Mouse (Mus musculus): ENCODE data around the gene Sf1.

Sf1 gene

DNA sequence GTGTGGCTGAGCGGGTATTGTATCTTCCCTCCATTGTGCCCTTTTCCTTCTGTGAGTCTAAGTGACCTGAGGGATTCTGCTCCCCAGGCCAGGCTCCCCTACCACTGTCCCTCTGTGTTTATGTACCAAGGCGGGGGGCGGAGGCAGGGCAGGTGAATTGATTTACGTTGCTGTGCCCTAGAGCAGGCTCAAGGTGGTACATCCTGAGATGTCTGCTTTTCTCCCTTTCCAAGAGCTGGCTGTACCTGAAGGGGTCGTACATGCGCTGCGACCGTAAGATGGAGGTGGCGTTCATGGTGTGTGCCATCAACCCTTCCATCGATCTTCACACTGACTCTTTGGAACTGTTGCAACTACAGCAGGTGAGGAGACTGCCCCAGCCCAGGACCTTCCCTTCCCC, 26.6 kb upstream of the Sf1 start:
- CTCF ChIA-PET: interaction anchor here in 2 of 4 experiments (0.7 to 1.4 kb wide), 6 partner anchors 14 to 849 kb away, joined by 3 to 5 read pairs (median 3); partner anchors contain the start of genes Mus81 (in 1 of the 2) and Sf1 (in 1 of the 2)

DNA sequence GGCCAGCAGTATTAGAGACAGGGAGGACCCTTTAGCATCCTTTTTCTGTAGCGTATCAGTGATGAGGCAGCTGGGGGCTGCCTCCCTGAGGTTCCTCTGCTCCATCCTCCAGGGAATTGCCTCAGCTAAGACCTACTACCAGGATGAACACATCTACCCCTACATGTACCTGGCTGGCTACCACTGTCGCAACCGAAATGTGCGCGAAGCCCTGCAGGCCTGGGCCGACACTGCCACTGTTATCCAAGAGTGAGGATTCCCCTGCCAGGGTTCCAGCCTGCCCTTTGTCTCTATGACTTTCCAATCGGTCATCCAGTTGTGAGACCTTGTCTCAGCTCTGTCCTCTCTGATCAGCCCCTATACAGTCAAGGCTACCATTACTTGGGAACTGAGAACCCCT, 25.3 kb upstream of the Sf1 start:
- POLR2A ChIA-PET: interaction anchor here in 2 of 4 experiments (0.8 to 27.3 kb wide), 6 partner anchors 8 to 88 kb away, joined by 3 to 400 read pairs (median 3); partner anchors contain the start of gene Sf1 (in 2 of the 2)
- CTCF ChIA-PET: interaction anchor here in 1 of 4 experiments (1.0 kb wide), 1 partner anchor 551 kb away, joined by 3 read pairs; no protein-coding TSS in a partner anchor

More for the DNA sequence above, 26.6 kb upstream of the Sf1 start:
- POLR2A ChIA-PET: interaction anchor here in 2 of 4 experiments (0.5 to 27.3 kb wide), 8 partner anchors 11 to 96 kb away, joined by 3 to 400 read pairs (median 5); partner anchors contain the start of gene Sf1 (in 2 of the 2)

DNA sequence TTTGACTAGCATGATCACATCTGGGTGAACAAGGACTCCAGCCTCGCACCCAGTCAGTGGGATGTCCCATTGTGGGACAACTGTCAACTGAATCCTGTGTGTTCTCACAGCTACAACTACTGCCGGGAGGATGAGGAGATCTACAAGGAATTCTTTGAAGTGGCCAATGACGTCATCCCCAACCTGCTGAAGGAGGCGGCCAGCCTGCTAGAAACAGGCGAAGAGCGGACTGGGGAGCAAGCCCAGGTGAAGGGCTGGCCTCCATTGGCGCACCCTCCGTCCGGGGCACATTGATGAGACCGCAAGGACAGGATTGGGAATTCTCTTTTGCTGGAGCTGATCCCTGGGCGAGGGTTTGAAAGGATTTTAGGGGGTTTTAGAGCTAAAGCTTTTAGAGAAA, 24.8 kb upstream of the Sf1 start:
- POLR2A ChIA-PET: interaction anchor here in 2 of 4 experiments (0.8 to 27.3 kb wide), 4 partner anchors 9 to 33 kb away, joined by 3 to 400 read pairs (median 3); partner anchors contain the start of gene Sf1 (in 1 of the 2)
- CTCF ChIA-PET: interaction anchor here in 1 of 4 experiments (2.5 kb wide), 1 partner anchor 76 kb away, joined by 5 read pairs; no protein-coding TSS in a partner anchor

DNA sequence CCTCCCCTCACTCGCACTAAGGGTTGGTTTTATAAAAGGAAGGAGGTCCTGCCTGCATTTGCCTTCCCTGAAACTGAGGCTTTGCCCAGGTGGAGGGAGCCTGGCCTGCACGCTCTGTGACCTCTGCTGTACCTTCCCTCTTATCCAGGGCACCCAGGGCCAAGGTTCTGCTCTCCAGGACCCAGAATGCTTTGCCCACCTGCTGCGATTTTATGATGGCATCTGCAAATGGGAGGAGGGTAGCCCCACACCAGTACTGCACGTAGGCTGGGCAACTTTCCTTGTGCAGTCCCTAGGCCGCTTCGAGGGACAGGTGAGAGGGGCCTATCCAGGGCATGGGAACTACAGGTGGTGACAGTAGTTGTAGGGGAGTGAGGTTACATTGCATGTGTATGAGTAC, 24.3 kb upstream of the Sf1 start:
- ChIA-PET POLR2A (interaction anchor here in 2 of 4 experiments (0.9 to 27.3 kb wide), 13 partner anchors 22 to 516 kb away, joined by 3 to 400 read pairs (median 4); partner anchors contain the start of genes Sf1 (in 2 of the 2), Atg2a (in 1 of the 2), Capn1 (in 1 of the 2) and Ehd1 (in 1 of the 2)), CTCF (interaction anchor here in 3 of 4 experiments (0.5 to 2.8 kb wide), 20 partner anchors 7 to 964 kb away, joined by 3 to 16 read pairs (median 4); partner anchors contain the start of genes Cdc42bpg (in 2 of the 3), Arl2 (in 1 of the 3), Gpha2 (in 1 of the 3) and Sf1 (in 1 of the 3))

DNA sequence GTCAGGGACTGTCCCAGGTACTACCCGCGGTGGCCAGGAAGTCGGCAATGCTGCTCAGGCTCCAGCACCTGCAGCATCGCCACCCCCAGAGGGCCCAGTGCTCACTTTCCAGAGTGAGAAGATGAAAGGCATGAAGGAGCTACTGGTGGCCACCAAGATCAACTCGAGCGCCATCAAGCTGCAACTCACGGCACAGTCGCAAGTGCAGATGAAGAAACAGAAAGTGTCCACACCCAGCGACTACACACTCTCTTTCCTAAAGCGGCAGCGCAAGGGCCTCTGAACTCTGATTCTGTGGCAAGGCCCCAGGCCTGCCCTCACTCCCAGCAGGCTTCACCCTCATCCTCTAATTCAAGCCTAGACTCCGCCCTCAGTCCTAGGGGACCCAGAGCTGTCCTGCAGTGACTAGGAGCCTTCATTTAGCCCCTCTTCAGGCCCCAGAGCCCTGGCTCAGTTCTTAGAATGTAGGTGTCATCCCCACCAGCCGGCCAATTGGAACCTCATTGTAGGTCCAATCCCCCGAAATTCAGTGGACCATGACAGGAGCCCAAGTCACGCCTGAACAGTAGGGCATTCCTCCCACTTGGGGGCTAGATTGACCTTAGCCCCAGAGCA, 23.5 kb upstream of the Sf1 start:
- ChIA-PET CTCF (interaction anchor here (0.6 to 2.8 kb wide), 35 partner anchors 8 to 332 kb away, joined by 3 to 21 read pairs (median 4); partner anchors contain the start of genes Cdc42bpg (in 2 of the 4), Ehd1 (in 2 of the 4), Arl2 (in 1 of the 4) and Gpha2 (in 1 of the 4)), POLR2A (interaction anchor here in 3 of 4 experiments (0.7 to 27.3 kb wide), 28 partner anchors 8 to 651 kb away, joined by 3 to 400 read pairs (median 4); partner anchors contain the start of genes Sf1 (in 3 of the 3), Atg2a (in 1 of the 3), Capn1 (in 1 of the 3) and Cdc42bpg (in 1 of the 3))

DNA sequence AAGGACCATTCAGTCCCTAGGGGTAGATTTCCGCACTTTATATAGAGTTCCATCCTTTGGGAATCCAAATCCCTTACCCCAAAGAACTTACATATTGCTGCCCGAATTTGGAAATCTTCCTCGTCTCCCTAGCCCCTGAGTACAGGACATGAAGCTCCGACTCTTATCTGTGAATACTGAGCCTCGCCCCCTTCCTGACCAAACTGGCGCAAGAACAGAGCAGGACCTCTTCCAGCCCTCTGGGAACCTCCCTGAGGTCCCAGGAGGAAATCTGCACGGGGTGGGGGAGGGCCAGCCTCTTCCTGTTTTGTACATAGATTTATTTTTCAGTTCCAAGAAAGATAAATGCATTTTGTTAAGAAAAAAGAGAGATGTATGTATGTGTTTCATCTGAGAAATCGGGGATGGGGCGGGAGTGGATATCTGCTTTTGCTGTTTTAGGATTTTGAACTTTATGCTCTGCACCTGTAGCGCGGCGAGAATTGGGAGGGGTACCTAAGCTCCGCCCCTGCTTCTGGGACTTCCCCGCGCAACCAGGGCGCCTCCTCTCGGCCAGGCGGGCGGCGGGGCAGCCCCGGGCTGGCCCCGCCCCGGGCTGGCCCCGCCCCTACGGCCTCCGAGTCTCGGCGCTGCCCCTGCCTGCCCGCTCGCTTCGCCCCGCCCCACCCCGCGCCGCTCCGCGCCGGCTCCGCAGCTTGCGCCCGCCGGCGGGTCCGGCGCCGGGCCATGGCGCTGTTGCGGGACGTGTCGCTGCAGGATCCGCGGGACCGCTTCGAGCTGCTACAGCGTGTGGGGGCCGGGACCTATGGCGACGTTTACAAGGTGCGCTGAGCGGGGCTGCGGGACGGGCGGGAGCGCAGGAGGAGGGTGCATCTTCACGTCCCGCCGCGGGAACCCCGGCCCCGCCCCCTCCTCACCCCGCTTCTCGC, 22.7 kb upstream of the Sf1 start, which contains the start of gene Map4k2:
TSS of gene Map4k2 (plus strand) at position 612 of the 929 bp plus-strand sequence.
- ChIA-PET CTCF (interaction anchor here (0.5 to 2.8 kb wide), 51 partner anchors 9 to 699 kb away, joined by 3 to 21 read pairs (median 4); partner anchors contain the start of genes Cdc42bpg (in 2 of the 4), Ehd1 (in 2 of the 4), Sf1 (in 2 of the 4) and Arl2 (in 1 of the 4)), POLR2A (interaction anchor here (0.7 to 27.3 kb wide), 51 partner anchors 9 to 883 kb away, joined by 3 to 400 read pairs (median 4); partner anchors contain the start of genes Sf1 (in 4 of the 4), Arl2 (in 1 of the 4), Atg2a (in 1 of the 4) and Batf2 (in 1 of the 4))

DNA sequence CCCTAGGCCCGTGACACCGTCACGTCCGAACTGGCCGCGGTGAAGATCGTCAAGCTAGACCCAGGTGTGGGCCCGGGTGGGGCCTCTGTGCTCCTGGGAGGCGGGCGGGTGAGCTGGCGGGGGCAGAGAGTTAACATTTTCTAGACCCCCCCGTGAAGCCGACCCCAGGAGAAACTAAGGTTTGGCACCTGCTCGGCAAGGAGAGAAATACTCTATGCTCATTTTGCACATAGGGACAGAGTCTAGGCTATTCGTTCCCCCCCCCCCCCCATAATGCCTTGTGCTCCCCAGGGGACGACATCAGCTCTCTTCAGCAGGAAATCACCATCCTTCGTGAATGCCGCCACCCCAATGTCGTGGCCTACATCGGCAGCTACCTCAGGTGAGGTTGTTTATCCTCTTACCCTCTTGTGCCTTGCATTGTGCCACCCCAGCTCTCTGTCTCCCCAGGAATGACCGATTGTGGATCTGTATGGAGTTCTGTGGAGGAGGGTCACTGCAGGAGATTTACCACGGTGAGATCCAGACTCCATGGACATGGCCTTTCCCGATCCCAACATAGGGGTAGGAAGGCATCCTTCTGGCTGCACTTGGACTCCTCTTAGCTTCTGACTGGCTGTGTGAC, 21.9 kb upstream of the Sf1 start:
- CTCF ChIA-PET: interaction anchor here (0.5 to 2.8 kb wide), 32 partner anchors 10 to 803 kb away, joined by 3 to 21 read pairs (median 4); partner anchors contain the start of genes Ehd1 (in 2 of the 4), Cdc42bpg (in 1 of the 4), Ppp1r14b (in 1 of the 4) and Sf1 (in 1 of the 4)
- POLR2A ChIA-PET: interaction anchor here (0.5 to 27.3 kb wide), 39 partner anchors 9 to 1816 kb away, joined by 3 to 400 read pairs (median 5); partner anchors contain the start of genes Sf1 (in 4 of the 4), Sac3d1 (in 2 of the 4), Arl2 (in 1 of the 4) and Atg2a (in 1 of the 4)

DNA sequence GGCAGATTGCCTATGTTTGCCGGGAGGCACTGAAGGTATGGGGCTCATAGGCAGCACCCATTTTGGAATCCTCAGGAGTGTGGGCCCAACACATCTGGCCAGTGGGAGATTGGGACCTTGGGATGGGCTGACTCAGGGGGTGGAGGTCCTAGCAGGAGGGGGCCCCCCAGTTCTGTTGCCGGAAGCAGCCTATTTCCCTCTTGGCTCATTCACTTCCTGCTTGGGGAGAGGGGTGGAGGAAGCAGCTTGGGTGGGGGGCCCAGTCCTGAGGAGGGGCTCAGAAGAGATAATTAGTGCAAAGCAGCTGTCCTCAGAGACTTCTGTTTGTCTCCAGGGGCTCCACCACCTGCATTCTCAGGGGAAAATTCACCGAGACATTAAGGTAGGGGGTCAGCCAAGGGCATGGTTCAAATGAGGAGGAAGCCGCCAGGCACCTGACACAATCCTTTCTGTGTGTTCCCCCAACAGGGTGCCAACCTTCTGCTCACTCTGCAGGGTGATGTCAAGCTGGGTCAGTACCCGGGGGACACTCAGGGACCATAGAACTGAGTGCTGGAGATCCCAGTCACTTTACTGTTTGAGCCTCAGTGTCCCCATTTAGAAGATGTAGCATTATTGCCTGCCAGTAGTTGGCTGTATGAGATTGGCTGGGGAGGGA, 21.1 kb upstream of the Sf1 start:
- ChIA-PET POLR2A (interaction anchor here (0.5 to 27.3 kb wide), 11 partner anchors 7 to 65 kb away, joined by 3 to 400 read pairs (median 6); partner anchors contain the start of genes Sf1 (in 2 of the 4), Ehd1 (in 1 of the 4) and Men1 (in 1 of the 4)), CTCF (interaction anchor here in 3 of 4 experiments (0.7 to 2.8 kb wide), 4 partner anchors 11 to 21 kb away, joined by 4 to 16 read pairs (median 4); partner anchors contain the start of gene Sf1 (in 1 of the 3))

DNA sequence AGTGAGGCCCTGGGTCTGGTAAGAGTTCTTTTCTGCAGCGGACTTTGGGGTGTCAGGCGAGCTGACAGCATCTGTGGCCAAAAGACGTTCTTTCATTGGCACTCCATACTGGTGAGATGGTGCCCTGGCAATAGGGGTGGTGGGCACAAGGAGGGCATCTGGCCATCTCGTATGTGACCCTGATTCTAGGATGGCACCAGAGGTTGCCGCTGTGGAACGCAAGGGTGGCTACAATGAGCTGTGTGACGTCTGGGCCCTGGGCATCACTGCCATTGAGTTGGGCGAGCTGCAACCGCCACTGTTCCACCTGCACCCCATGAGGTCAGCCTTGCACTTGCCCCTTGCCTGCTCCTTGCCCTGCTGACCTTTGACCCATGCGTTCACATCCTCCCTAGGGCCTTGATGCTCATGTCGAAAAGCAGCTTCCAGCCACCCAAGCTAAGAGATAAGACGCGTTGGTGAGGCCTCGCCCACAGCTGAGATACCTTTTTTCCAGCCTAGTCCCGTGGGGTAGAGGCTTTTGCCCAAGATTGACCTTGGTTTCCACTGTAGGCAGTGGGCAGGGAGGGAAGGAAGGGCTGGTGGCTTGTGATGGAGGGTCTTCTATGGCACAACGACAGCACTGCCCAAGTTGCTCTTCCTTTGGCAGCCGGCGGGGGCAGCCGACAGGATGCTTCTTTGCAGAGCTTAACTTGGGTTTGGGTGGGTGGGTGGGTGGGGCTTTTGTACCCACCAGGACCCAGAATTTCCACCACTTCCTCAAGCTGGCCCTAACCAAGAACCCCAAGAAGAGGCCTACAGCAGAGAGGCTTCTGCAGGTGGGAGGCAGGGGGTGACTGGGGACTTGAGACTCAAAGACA, 20.2 kb upstream of the Sf1 start:
- ChIA-PET POLR2A (interaction anchor here in 3 of 4 experiments (0.5 to 27.3 kb wide), 13 partner anchors 8 to 1415 kb away, joined by 3 to 400 read pairs (median 4); partner anchors contain the start of genes Sf1 (in 3 of the 3), Ehd1 (in 1 of the 3) and Men1 (in 1 of the 3)), CTCF (interaction anchor here (0.6 to 1.6 kb wide), 9 partner anchors 9 to 636 kb away, joined by 3 to 5 read pairs (median 4); partner anchors contain the start of genes Men1 (in 2 of the 4), Cdc42ep2 (in 1 of the 4) and Sf1 (in 1 of the 4))

DNA sequence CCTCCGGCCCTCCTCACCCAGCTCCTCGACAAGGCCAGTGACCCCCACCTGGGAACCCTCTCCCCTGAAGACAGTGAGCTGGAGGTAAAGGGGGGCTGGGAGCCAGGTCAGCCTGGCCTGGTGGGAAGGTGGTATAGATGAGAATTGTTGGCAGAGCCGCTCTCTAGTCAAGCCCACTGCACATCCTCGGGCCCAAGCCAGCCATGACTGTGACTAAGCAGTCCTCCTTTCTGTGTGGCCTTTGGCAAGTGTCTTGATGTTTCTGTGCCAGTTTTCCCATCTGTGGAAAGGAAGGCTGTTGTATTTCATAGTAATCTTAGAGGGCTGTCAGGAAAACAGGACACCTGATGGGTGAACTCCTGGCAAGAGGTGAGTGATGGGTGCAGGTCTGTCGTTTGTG, 19.5 kb upstream of the Sf1 start:
- ChIA-PET POLR2A (interaction anchor here in 3 of 4 experiments (1.1 to 27.3 kb wide), 6 partner anchors 9 to 46 kb away, joined by 3 to 400 read pairs (median 5); partner anchors contain the start of genes Sf1 (in 3 of the 3) and Men1 (in 1 of the 3)), CTCF (interaction anchor here in 3 of 4 experiments (0.6 to 1.6 kb wide), 7 partner anchors 9 to 636 kb away, joined by 3 to 5 read pairs (median 4); partner anchors contain the start of genes Men1 (in 2 of the 3), Cdc42ep2 (in 1 of the 3) and Sf1 (in 1 of the 3))

DNA sequence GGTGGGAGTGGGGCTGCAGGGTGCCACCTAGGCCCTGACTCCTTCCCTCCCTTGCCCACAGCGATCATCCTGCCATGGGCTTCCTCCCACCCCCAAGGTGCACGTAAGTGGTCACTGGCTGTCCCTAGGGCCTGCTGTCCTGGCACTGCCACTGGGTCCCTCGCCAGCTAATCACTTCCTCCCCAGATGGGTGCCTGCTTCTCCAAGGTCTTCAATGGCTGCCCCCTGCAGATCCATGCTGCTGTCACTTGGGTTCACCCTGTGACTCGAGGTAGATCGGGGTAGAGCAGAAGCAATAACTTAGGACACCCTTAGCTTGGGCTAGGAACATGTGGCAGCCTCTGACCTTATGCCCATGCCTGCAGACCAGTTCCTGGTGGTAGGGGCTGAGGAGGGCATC, 17.5 kb upstream of the Sf1 start:
- ChIA-PET POLR2A (interaction anchor here in 3 of 4 experiments (0.6 to 27.3 kb wide), 5 partner anchors 15 to 288 kb away, joined by 3 to 400 read pairs (median 3); partner anchors contain the start of gene Sf1 (in 3 of the 3)), CTCF (no interaction called here)

DNA sequence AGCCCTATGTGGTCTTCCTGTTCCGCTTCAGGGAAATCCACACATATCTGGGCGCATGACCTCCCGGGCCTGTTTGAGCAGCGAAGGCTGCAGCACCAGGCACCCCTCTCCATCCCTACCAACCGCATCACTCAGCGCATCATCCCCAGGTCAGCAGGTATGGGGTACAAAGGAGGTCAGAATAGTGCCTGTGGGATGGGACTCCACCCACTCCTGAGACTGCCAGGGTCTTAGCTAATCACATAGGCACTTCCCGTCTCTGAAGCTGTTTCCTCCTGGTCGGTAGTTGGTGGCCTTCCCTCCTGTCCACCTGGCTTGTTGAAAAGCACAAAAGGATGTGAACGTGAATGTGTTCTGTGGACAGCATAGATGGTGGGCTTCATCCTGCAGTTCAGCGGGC, 16.8 kb upstream of the Sf1 start:
- ChIA-PET POLR2A (interaction anchor here in 3 of 4 experiments (0.6 to 27.3 kb wide), 7 partner anchors 13 to 288 kb away, joined by 3 to 400 read pairs (median 3); partner anchors contain the start of gene Sf1 (in 3 of the 3)), CTCF (no interaction called here)

DNA sequence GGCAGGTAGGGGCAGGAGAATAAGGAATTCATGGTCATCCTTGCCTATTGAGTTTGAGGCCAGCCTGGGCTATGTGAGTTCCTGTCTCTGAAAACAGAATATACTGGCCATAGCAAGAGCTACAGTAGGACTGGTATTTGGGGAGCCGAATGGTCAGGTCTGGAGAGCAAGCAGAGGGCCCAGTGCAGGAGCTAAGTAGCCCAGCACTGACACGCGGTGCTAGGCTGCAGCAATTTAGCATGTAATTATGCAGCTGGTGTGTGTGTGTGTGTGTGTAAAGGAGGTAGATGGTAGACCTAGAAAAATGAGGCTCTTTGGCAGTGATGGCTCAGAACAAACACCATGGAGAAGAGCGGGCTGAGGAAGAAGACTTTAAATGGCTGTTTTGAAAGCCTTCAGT, 15.9 kb upstream of the Sf1 start:
- ChIA-PET POLR2A (interaction anchor here in 3 of 4 experiments (0.6 to 27.3 kb wide), 6 partner anchors 11 to 130 kb away, joined by 3 to 400 read pairs (median 4); partner anchors contain the start of gene Sf1 (in 2 of the 3)), CTCF (interaction anchor here in 1 of 4 experiments (0.6 kb wide), 1 partner anchor 262 kb away, joined by 5 read pairs; no protein-coding TSS in a partner anchor)

DNA sequence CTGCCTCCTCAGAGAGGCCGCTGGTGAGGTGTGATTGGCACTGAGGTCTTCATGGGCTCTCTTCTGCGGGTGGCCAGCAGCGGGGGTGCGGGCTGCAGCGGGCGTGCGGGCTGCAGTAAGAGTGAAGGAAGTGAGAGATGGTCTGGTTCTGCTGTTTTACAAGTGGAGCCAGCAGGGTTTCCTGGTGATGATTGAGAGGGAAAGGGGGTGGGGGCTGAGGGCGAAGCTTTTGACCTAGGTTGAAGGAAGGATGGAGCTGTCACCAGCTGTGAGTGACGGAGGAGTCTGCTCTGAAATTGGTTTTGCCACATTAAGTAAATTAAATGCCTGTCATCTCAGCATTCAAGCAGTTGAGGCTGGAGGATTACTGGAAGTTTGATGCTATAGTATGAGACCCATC, 14.8 kb upstream of the Sf1 start:
- CTCF ChIA-PET: no interaction called here
- POLR2A ChIA-PET: interaction anchor here in 3 of 4 experiments (0.6 to 27.3 kb wide), 5 partner anchors 10 to 691 kb away, joined by 3 to 400 read pairs (median 11); partner anchors contain the start of genes Sf1 (in 2 of the 3) and Stip1 (in 1 of the 3)

All from embryonic stem cell, embryonic (primary cell).